Mouse (Mus musculus) neural tube, embryonic 14.5 days (tissue): ENCODE results near the gene Eed. TPM values are rescaled to one million over a fixed set of nuclear protein-coding genes. Genes with fewer than 3 reads are reported as not detected.
A peak's percentile ranks its signal among the peaks of the same experiment; 100 is the strongest.

ENCODE experiments used
- ATAC-seq: fragments of 200-750 bp; cut with Nextera tagmentation; 2 replicates; pipeline ENCODE4 v1.8.0; 2017; ENCODE audit warnings: low read depth, mild to moderate bottlenecking, moderate TSS enrichment, moderate library complexity
- H3K27ac ChIP-seq: fragments of 300-500 bp; sonication (generic); 2 replicates; pipeline ENCODE4 v1.5.1; 2014; ENCODE audit warnings: low read depth, mild to moderate bottlenecking, control low read depth, low read length, moderate library complexity, mixed read lengths
- H3K27me3 ChIP-seq: fragments of 300-500 bp; sonication (generic); 2 replicates; pipeline ENCODE4 v1.6.1; 2014; ENCODE audit warnings: low read length; ENCODE audit not compliant: control insufficient read depth, insufficient read depth
- H3K36me3 ChIP-seq: fragments of 300-500 bp; sonication (generic); 2 replicates; pipeline ENCODE4 v1.6.1; 2014; ENCODE audit warnings: low read length, mixed read lengths; ENCODE audit not compliant: control insufficient read depth, insufficient read depth
- H3K4me1 ChIP-seq: fragments of 300-500 bp; sonication (generic); 2 replicates; pipeline ENCODE4 v1.6.1; 2014; ENCODE audit warnings: low read length; ENCODE audit not compliant: control insufficient read depth, insufficient read depth
- H3K4me2 ChIP-seq: fragments of 300-500 bp; sonication (generic); 2 replicates; pipeline ENCODE4 v1.6.1; 2014; ENCODE audit warnings: mild to moderate bottlenecking, low read depth, low read length, control low read depth
- H3K4me3 ChIP-seq: fragments of 300-500 bp; sonication (generic); 2 replicates; pipeline ENCODE4 v1.5.1; 2014; ENCODE audit warnings: low read depth, low read length, control low read depth, mixed read lengths
- H3K9ac ChIP-seq: fragments of 300-500 bp; sonication (generic); replicated peaks from 2 replicates; pipeline ENCODE4 v1.6.1; 2014; ENCODE audit warnings: low read depth, mild to moderate bottlenecking, control low read depth, low read length, mixed read lengths
- H3K9me3 ChIP-seq: fragments of 300-500 bp; sonication (generic); 2 replicates; pipeline ENCODE4 v1.6.1; 2016; ENCODE audit warnings: low read length; ENCODE audit not compliant: control insufficient read depth
- whole genome bisulfite sequencing: fragments of 180-500 bp; shearing (Covaris S2); extraction: QIAGEN DNeasy Blood & Tissue Kit; methylation state at CpG from one replicate; pipeline ENCODE4 v1.1.7; 2014; 5-methylcytosine and 5-hydroxymethylcytosine counted together
- polyA plus RNA-seq: library from polyadenylated mRNA; unstranded; fragments of >200 nt; fragmentation: Nextera tagmentation; extraction: Ambion mirVana; gene quantifications from 2 replicates; pipeline ENCODE4 v1.2.1, GENCODE M21; 2014

The Eed gene
- polyA plus RNA-seq, 1 experiment from 2014 or later = 30.3 TPM

DNA sequence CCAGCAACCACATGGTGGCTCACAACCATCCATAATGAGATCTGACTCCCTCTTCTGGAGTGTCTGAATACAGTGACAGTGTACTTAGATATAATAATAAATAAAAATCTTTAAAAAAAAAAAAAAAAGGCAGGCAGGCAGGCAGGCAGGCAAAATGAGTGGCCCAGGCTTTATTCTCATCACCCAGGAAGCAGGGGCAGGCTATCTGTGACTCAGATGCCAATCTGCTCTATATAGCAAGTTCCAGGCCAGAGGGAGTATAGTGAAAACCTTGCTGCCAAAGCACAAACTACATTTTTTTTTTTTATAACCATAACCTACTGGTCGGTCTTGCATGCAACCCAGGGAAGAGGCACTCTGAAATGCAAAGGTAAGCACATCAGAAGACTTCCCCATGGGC, 14.0 kb downstream of the Eed start:
- Histone ChIP-seq H3K36me3 (peaks cover 10% of the 10 kb centered on the region), H3K4me3 (no peak overlapping the region), H3K9me3 (no peaks in the 10 kb centered on the region), H3K27me3 (no peaks in the 10 kb centered on the region), H3K4me2 (no peak overlapping the region), H3K9ac (no peak overlapping the region), H3K27ac (no peak overlapping the region), H3K4me1 (no peaks in the 10 kb centered on the region)
- 88% methylated on average over 1 of the region's 1 CpGs for WGBS
- no peak for ATAC-seq

DNA sequence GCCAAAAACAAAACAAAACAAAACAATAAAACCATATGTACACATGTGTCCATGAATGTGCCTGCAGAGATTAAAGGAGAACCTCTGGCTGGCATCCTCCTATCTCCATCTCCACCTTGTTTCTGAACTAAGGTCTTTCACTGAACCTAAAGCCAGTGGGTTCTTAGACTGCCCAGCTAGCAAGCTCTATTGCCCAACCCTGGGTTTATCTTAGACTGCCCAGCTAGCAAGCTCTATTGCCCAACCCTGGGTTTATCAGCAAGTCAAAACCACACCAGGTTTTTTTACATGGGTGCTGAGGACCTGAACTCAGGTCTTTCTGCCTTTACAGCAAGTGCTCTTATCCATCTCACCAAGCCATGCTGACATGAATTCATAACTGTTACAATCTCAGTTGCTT, 17.6 kb downstream of the Eed start:
- Histone ChIP-seq H3K4me3 (no peak overlapping the region), H3K9ac (no peak overlapping the region), H3K27ac (no peak overlapping the region), H3K4me1 (no peaks in the 10 kb centered on the region), H3K27me3 (no peaks in the 10 kb centered on the region), H3K36me3 (no peaks in the 10 kb centered on the region; the same call in 1 of the 2 replicates), H3K9me3 (no peaks in the 10 kb centered on the region), H3K4me2 (no peak overlapping the region)
- ATAC-seq = no peak

DNA sequence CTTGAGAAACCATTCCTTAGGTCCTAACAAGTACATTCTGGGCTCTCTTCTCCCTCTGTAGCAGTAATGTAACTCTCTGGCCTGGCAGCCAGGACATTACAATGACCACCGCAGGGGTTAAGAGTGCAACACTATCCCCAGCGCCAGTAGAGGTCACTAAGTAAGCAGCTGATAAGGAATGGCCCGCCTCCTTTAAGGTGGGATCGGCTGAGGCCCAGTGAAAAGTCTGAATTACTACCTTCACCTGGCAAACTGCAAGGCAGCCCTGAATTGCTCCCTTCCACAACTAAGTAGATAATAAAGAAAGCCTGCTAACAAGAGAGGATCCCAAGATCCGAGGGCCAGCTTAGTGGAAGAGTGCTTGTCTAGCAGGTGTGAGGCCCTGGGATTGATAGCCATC, 23.5 kb downstream of the Eed start:
- no peak overlapping the region for H3K4me2 ChIP-seq
- H3K9ac ChIP-seq = no peak overlapping the region
- H3K27me3 ChIP-seq = no peaks in the 10 kb centered on the region
- no peak overlapping the region for H3K27ac ChIP-seq
- 44% methylated on average over 5 of the region's 5 CpGs for WGBS
- no peaks in the 10 kb centered on the region for H3K9me3 ChIP-seq
- H3K4me1 ChIP-seq = no peaks in the 10 kb centered on the region
- peaks cover 16% of the 10 kb centered on the region for H3K36me3 ChIP-seq
- no peak for ATAC-seq
- no peak overlapping the region for H3K4me3 ChIP-seq

DNA sequence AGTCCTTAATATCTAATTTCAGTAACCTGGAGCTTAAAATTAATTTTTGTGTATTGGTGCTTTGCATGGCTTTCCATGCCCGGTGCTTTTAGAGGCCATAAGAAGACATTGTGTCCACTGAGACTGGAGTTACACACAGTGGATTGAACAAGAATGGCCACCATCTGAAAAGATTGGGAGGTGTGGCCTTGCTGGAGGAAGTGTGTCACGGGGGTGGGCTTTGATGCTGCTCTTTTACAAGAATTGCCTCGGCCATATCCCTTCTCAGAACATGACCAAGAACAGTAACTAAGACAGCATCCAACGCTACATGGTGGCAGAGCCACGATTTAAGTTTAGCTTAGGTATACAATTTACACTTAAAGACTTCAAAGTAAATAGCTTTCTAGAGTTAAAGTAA, 26.5 kb downstream of the Eed start:
- WGBS = 92% methylated on average over 5 of the region's 5 CpGs
- no peak for ATAC-seq
- H3K27me3 ChIP-seq = no peaks in the 10 kb centered on the region

DNA sequence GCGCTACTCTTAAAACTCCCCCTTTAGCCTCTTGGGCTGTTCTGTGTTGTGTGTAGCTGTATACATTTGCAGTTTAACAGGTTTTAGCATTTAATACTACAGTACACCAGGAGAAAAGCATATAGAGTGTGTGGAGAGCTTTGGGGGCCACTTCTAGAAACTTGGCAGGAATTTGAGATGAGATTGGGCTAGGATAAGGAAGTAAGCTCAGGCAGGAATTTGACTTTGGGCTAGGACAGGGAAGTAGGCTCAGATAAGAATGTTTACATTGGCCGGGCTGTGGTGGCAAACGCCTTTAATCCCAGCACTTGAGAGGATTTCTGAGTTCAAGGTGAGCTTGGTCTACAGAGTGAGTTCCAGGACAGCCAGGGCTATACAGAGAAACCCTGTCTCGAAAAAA, 31.4 kb downstream of the Eed start:
- no peaks in the 10 kb centered on the region for H3K4me1 ChIP-seq
- no peak overlapping the region for H3K4me3 ChIP-seq
- no peak overlapping the region for H3K9ac ChIP-seq
- whole genome bisulfite sequencing = 86% methylated on average over 4 of the region's 4 CpGs
- no peak overlapping the region for H3K27ac ChIP-seq
- H3K36me3 ChIP-seq = peaks cover 5% of the 10 kb centered on the region
- no peak overlapping the region for H3K4me2 ChIP-seq
- H3K27me3 ChIP-seq = no peaks in the 10 kb centered on the region
- no peak for ATAC-seq
- no peaks in the 10 kb centered on the region for H3K9me3 ChIP-seq

More for the DNA sequence above, 26.5 kb downstream of the Eed start:
- H3K4me1 ChIP-seq = no peaks in the 10 kb centered on the region
- H3K9ac ChIP-seq = no peak overlapping the region
- no peaks in the 10 kb centered on the region for H3K9me3 ChIP-seq
- H3K36me3 ChIP-seq = peaks cover 16% of the 10 kb centered on the region
- H3K27ac ChIP-seq = no peak overlapping the region
- no peak overlapping the region for H3K4me3 ChIP-seq
- no peak overlapping the region for H3K4me2 ChIP-seq

DNA sequence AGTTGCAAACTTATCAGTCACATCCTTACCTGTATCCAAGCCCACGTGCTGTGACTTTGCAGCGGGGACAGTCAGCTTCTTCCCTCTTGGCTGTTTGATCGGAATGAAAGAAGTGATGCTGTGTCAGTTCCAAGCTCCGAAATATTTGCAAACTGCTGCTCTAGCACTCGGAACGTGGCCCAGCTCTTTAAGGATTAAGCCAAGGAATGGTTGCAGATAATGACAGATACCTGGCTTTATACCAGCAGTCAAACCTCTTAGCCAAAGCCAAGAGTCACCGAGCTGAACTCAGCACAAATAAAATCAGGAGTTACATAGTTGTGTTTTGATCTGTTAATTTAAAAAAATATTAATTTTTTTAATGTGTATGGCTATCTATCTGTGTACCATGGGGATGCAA, 32.8 kb downstream of the Eed start:
- no peak for ATAC-seq
- no peaks in the 10 kb centered on the region for H3K4me1 ChIP-seq

DNA sequence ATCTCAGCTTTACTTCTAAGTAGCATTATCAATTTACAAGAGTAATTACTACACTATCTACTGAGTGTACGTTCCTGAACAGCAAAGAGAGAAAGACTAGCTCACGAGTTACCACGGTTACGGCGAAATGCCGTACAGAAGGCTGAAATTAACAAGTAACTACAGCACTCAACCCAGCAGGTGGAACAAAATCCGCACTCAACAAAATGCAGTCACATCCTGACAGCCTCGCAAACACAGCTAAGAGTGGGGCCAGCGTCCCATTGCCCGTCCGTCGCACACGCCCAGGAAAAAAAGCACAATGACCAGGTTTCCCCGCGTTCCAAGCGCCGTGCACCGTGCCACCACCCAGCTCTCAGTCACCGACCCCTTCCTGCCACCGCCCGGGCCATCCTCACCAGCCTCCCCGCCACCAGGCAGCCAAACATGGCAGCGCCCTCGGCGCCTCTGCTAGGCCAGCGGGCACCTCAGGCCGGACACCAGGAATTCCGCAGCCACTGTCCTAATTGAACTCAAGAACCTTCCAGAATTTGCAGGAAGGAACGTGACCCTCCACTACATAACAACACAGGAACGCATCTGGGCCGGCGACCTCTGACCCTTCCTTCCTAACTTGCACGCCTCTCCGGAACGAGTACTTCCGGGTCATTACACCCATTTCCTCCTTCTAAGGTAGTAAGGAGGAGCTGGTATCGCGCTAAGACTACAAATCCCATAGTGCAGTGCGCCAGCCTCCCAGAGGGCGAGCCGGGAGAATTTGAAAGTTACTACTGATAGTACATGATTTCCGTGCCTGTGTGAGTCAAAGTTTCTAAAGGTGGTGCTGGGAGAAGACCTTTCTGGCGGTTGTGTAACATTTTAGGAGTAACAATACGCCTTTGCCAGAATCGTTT, 40.0 kb downstream of the Eed start, which contains the start of gene Hikeshi:
TSS of gene Hikeshi (minus strand) at position 634 of the 893 bp plus-strand sequence.
- under 1% methylated on average over 45 of the region's 45 CpGs for WGBS
- Histone ChIP-seq H3K27me3 (no peaks in the 10 kb centered on the region), H3K27ac (peak within 1 kb of the TSS; percentile 56; the same call in 1 of the 2 replicates), H3K4me2 (peak within 1 kb of the TSS; percentile 56), H3K36me3 (no peaks in the 10 kb centered on the region), H3K9me3 (no peaks in the 10 kb centered on the region), H3K4me1 (peaks cover 6% of the 10 kb centered on the region), H3K4me3 (peak within 1 kb of the TSS; percentile 68), H3K9ac (peak within 1 kb of the TSS; percentile 55)
- peak; percentile 100 for ATAC-seq

More for the DNA sequence above, 32.8 kb downstream of the Eed start:
- no peak overlapping the region for H3K4me2 ChIP-seq
- H3K27ac ChIP-seq = no peak overlapping the region
- no peaks in the 10 kb centered on the region for H3K36me3 ChIP-seq
- no peak overlapping the region for H3K4me3 ChIP-seq
- H3K9me3 ChIP-seq = no peaks in the 10 kb centered on the region
- 87% methylated on average over 7 of the region's 7 CpGs for WGBS
- no peak overlapping the region for H3K9ac ChIP-seq
- H3K27me3 ChIP-seq = no peaks in the 10 kb centered on the region

DNA sequence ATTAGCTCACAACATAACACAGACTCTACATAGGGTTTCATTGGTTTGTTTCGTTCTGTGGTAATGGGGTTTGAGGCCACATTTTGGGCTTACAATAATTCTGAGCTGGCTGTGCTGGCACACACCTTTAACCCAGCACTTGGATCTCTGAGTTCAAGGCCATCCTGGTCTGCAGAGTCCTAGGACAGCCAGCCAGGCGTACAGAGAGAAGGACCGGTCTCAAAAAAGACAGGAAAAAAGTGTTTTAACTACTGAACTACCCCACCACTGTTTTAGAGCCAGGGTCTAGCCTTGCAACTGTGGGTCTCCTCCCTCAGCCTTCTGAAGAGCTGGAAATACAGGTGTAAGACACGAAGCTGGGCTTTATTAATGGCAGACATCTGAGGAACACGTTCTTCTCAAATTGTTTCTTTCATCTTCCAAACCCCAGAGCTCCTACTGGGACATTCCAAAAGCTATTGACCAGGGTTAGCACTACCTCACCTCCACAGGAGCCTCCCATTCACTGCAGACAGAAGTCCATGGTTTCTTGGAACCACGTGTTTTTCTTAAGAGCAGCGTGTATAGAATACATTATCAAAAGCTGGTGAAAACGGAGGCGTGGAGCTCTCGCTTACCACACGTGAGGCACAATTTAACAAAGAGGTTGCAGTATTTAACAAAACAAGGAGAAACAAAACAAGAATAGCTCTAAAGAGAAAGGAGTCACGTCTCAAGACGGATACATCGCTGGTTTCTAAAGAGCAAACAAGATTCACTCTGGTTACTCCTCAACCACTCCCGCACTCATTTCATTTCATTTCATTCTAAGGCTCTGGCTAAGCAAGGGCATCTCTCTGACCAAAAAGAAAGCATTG, 41.1 kb downstream of the Eed start:
- Histone ChIP-seq H3K4me2 (peak overlapping the region; percentile 56), H3K36me3 (no peaks in the 10 kb centered on the region), H3K9ac (peak overlapping the region; percentile 55), H3K27me3 (no peaks in the 10 kb centered on the region), H3K4me1 (peaks cover 6% of the 10 kb centered on the region), H3K27ac (no peak overlapping the region), H3K9me3 (no peaks in the 10 kb centered on the region), H3K4me3 (peak overlapping the region; percentile 68)
- 44% methylated on average over 15 of the region's 15 CpGs for whole genome bisulfite sequencing
- ATAC-seq = no peak
